Mouse (Mus musculus) intestine, embryonic 16.5 days (tissue): ENCODE results near the gene Kalrn. TPM values are rescaled to one million over a fixed set of nuclear protein-coding genes. Genes with fewer than 3 reads are reported as not detected.

Source experiments
- ATAC-seq: fragments of 200-750 bp; cut with Nextera tagmentation; 2 replicates; pipeline ENCODE4 v1.8.0; 2017; ENCODE audit warnings: moderate TSS enrichment, moderate library complexity
- H3K27ac ChIP-seq: fragments of 300-500 bp; sonication (generic); 2 replicates; pipeline ENCODE4 v1.5.1; 2014; ENCODE audit warnings: mild to moderate bottlenecking, low read length
- H3K27me3 ChIP-seq: fragments of 300-500 bp; sonication (generic); replicated peaks from 2 replicates; pipeline ENCODE4 v1.6.1; 2014; ENCODE audit warnings: low read length, control low read depth, mixed read lengths; ENCODE audit not compliant: control insufficient read depth, insufficient read depth
- H3K36me3 ChIP-seq: fragments of 300-500 bp; sonication (generic); 2 replicates; pipeline ENCODE4 v1.6.1; 2014; ENCODE audit warnings: low read length, control low read depth; ENCODE audit not compliant: control insufficient read depth, insufficient read depth
- H3K4me1 ChIP-seq: fragments of 300-500 bp; sonication (generic); 2 replicates; pipeline ENCODE4 v1.6.1; 2014; ENCODE audit warnings: low read length, control low read depth, mixed read lengths; ENCODE audit not compliant: control insufficient read depth, insufficient read depth
- H3K4me2 ChIP-seq: fragments of 300-500 bp; sonication (generic); 2 replicates; pipeline ENCODE4 v1.6.1; 2014; ENCODE audit warnings: low read depth, low read length, control low read depth
- H3K4me3 ChIP-seq: fragments of 300-500 bp; sonication (generic); 2 replicates; pipeline ENCODE4 v1.5.1; 2014; ENCODE audit warnings: mild to moderate bottlenecking, low read length
- H3K9ac ChIP-seq: fragments of 300-500 bp; sonication (generic); 2 replicates; pipeline ENCODE4 v1.6.1; 2014; ENCODE audit warnings: low read depth, low read length
- H3K9me3 ChIP-seq: fragments of 300-500 bp; sonication (generic); 2 replicates; pipeline ENCODE4 v1.6.1; 2016; ENCODE audit warnings: low read length, control low read depth; ENCODE audit not compliant: control insufficient read depth
- WGBS: fragments of 180-500 bp; shearing (Covaris S2); extraction: QIAGEN DNeasy Blood & Tissue Kit; methylation state at CpG from one replicate; pipeline ENCODE4 v1.1.7; 2014; 5-methylcytosine and 5-hydroxymethylcytosine counted together
- polyA plus RNA-seq: library from polyadenylated mRNA; unstranded; fragments of >200 nt; fragmentation: Nextera tagmentation; extraction: Ambion mirVana; gene quantifications from 2 replicates; pipeline ENCODE4 v1.2.1, GENCODE M21; 2015

Gene Kalrn
- polyA plus RNA-seq, 1 experiment from 2014 or later = 11.1 TPM

GRCm38 (mm10) chr16:34474741-34475140 lies 98.6 kb downstream of the Kalrn start:
- H3K9me3 ChIP-seq = no peaks in the 10 kb centered on the region
- no peaks in the 10 kb centered on the region for H3K36me3 ChIP-seq
- 70% methylated on average over 4 of the region's 4 CpGs for whole genome bisulfite sequencing
- H3K27ac ChIP-seq = no peak overlapping the region
- no peaks in the 10 kb centered on the region; the same call in 1 of the 2 replicates for H3K4me1 ChIP-seq
- no peak for ATAC-seq
- H3K4me3 ChIP-seq = no peak overlapping the region
- no peaks in the 10 kb centered on the region for H3K27me3 ChIP-seq
- no peak overlapping the region for H3K9ac ChIP-seq
- no peak overlapping the region for H3K4me2 ChIP-seq

- ATAC-seq = no peak
- 55% methylated on average over 4 of the region's 4 CpGs for WGBS
These were observed 99.4 kb downstream of the Kalrn start for GRCm38 (mm10) chr16:34473891-34474290.

GRCm38 (mm10) chr16:34471441-34471840 lies 101.9 kb downstream of the Kalrn start:
- peaks cover 11% of the 10 kb centered on the region for H3K4me1 ChIP-seq
- H3K4me3 ChIP-seq = no peak overlapping the region
- H3K27me3 ChIP-seq = no peaks in the 10 kb centered on the region
- H3K27ac ChIP-seq = no peak overlapping the region
- no peaks in the 10 kb centered on the region for H3K9me3 ChIP-seq
- no peak for ATAC-seq
- H3K4me2 ChIP-seq = no peak overlapping the region
- H3K9ac ChIP-seq = no peak overlapping the region
- WGBS = 81% methylated on average over 4 of the region's 4 CpGs
- no peaks in the 10 kb centered on the region for H3K36me3 ChIP-seq

More at GRCm38 (mm10) chr16:34473891-34474290, 99.4 kb downstream of the Kalrn start:
- Histone ChIP-seq H3K4me3 (no peak overlapping the region), H3K27ac (no peak overlapping the region), H3K4me2 (no peak overlapping the region), H3K4me1 (peaks cover 8% of the 10 kb centered on the region), H3K9ac (no peak overlapping the region), H3K36me3 (no peaks in the 10 kb centered on the region), H3K9me3 (no peaks in the 10 kb centered on the region), H3K27me3 (no peaks in the 10 kb centered on the region)

GRCm38 (mm10) chr16:34470343-34470742 lies 103.0 kb downstream of the Kalrn start:
- no peak for ATAC-seq
- Histone ChIP-seq H3K36me3 (no peaks in the 10 kb centered on the region), H3K27ac (no peak overlapping the region), H3K9ac (no peak overlapping the region), H3K27me3 (no peaks in the 10 kb centered on the region), H3K4me1 (peaks cover 11% of the 10 kb centered on the region), H3K4me3 (no peak overlapping the region), H3K4me2 (no peak overlapping the region), H3K9me3 (no peaks in the 10 kb centered on the region)
- 71% methylated on average over 5 of the region's 5 CpGs for WGBS

- H3K4me3 ChIP-seq = no peak overlapping the region
- peaks cover 11% of the 10 kb centered on the region for H3K4me1 ChIP-seq
- peak; percentile 31; the same call in 1 of the 2 replicates for ATAC-seq
- no peak overlapping the region for H3K9ac ChIP-seq
- no peaks in the 10 kb centered on the region for H3K27me3 ChIP-seq
- no peak overlapping the region for H3K27ac ChIP-seq
- H3K4me2 ChIP-seq = no peak overlapping the region
- H3K9me3 ChIP-seq = no peaks in the 10 kb centered on the region
- no peaks in the 10 kb centered on the region for H3K36me3 ChIP-seq
- 41% methylated on average over 8 of the region's 8 CpGs for WGBS
These were observed 104.0 kb downstream of the Kalrn start for GRCm38 (mm10) chr16:34469277-34469868.

- Histone ChIP-seq H3K4me3 (no peak overlapping the region), H3K36me3 (no peaks in the 10 kb centered on the region), H3K27me3 (no peaks in the 10 kb centered on the region), H3K9ac (no peak overlapping the region), H3K9me3 (no peaks in the 10 kb centered on the region), H3K4me1 (peaks cover 11% of the 10 kb centered on the region), H3K27ac (no peak overlapping the region), H3K4me2 (no peak overlapping the region)
- no peak for ATAC-seq
- 52% methylated on average over 4 of the region's 4 CpGs for WGBS
These were observed 106.7 kb downstream of the Kalrn start for GRCm38 (mm10) chr16:34466649-34467048.

GRCm38 (mm10) chr16:34456314-34456713 lies 117.0 kb downstream of the Kalrn start:
- peak overlapping the region; percentile 20; the same call in 1 of the 2 replicates for H3K27ac ChIP-seq
- no peak overlapping the region for H3K4me2 ChIP-seq
- ATAC-seq = peak; percentile 78
- H3K27me3 ChIP-seq = no peaks in the 10 kb centered on the region
- WGBS = 36% methylated on average over 7 of the region's 7 CpGs
- H3K4me3 ChIP-seq = no peak overlapping the region
- no peaks in the 10 kb centered on the region for H3K9me3 ChIP-seq
- H3K9ac ChIP-seq = no peak overlapping the region
- no peaks in the 10 kb centered on the region for H3K36me3 ChIP-seq
- H3K4me1 ChIP-seq = peaks cover 14% of the 10 kb centered on the region; the same call in 1 of the 2 replicates

- WGBS = 42% methylated on average over 7 of the region's 7 CpGs
- Histone ChIP-seq H3K36me3 (no peaks in the 10 kb centered on the region), H3K27ac (no peak overlapping the region), H3K4me1 (peaks cover 14% of the 10 kb centered on the region), H3K27me3 (no peaks in the 10 kb centered on the region), H3K9me3 (no peaks in the 10 kb centered on the region), H3K9ac (no peak overlapping the region), H3K4me3 (no peak overlapping the region), H3K4me2 (no peak overlapping the region)
- no peak for ATAC-seq
These were observed 127.7 kb downstream of the Kalrn start for GRCm38 (mm10) chr16:34445666-34446065.

- no peak overlapping the region for H3K9ac ChIP-seq
- H3K4me2 ChIP-seq = no peak overlapping the region
- peak overlapping the region; percentile 80 for H3K27ac ChIP-seq
- no peaks in the 10 kb centered on the region for H3K36me3 ChIP-seq
- peaks cover 24% of the 10 kb centered on the region for H3K4me1 ChIP-seq
- H3K9me3 ChIP-seq = no peaks in the 10 kb centered on the region
- no peak overlapping the region for H3K4me3 ChIP-seq
- 62% methylated on average over 2 of the region's 2 CpGs for WGBS
- ATAC-seq = peak; percentile 24
- no peaks in the 10 kb centered on the region for H3K27me3 ChIP-seq
These were observed 131.6 kb downstream of the Kalrn start for GRCm38 (mm10) chr16:34441704-34442103.

- H3K9ac ChIP-seq = no peak overlapping the region
- no peak overlapping the region for H3K4me3 ChIP-seq
- H3K4me1 ChIP-seq = peaks cover 21% of the 10 kb centered on the region
- ATAC-seq = peak; percentile 93
- H3K27ac ChIP-seq = peak overlapping the region; percentile 80
- no peaks in the 10 kb centered on the region for H3K9me3 ChIP-seq
- H3K36me3 ChIP-seq = no peaks in the 10 kb centered on the region
- no peaks in the 10 kb centered on the region for H3K27me3 ChIP-seq
- WGBS = 34% methylated on average over 4 of the region's 4 CpGs
- no peak overlapping the region for H3K4me2 ChIP-seq
These were observed 132.3 kb downstream of the Kalrn start for GRCm38 (mm10) chr16:34440994-34441414.
